Mouse (Mus musculus) thymus, postnatal 10 days (tissue): ENCODE measurements at regions not wholly inside any gene's neighbourhood (a gene's known extent, or its start where the extent isn't known, plus 50 kb on each side); places are given as distances from the start of the nearest gene placed in this dataset.

ENCODE experiments used
- DNase-seq, 2 experiments: peaks; one replicate each; pipeline ENCODE4 v3.0.0; 2021; ENCODE audit warnings: low spot score in 2 of 2

DNA sequence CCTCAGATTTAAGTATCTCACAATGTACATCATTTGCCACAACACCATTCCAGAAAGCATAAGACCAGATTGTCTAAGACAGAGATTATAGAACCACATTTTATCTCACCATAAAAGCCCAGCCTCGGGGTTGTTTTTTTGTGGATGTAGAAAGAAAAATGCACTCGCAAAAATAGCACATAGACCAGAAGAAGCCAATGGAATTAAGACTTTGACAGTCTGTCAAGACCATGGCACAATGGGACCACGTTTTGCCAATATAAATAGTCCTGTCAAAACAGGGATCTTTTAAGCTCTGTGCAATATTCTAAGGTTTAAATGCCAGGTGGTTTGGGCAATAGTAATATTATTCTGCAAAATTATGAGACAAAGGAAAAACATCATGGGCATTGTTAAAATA is 547.3 kb downstream of the Adgrl2 start:
- no peak for DNase-seq

DNA sequence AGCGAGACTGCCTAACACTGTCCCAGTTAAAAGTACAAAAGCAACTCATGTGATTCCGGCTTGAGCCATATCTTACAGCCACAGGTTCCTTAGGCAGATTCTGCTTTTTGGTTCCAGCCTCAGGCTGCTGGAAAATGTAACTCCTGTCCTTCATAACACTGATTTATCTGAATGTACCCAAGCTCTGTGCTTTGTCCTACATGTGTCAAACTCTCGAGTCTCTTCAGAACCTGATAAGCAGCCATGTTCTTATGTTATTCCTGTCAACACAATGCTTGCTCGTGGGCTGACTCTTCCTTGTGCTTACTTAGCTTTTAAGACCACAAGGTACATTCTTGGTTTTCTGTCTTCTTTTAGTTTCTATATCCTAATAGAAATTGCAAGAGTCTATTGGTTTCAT is 556.3 kb downstream of the Adgrl2 start:
- DNase-seq, result no peak

DNA sequence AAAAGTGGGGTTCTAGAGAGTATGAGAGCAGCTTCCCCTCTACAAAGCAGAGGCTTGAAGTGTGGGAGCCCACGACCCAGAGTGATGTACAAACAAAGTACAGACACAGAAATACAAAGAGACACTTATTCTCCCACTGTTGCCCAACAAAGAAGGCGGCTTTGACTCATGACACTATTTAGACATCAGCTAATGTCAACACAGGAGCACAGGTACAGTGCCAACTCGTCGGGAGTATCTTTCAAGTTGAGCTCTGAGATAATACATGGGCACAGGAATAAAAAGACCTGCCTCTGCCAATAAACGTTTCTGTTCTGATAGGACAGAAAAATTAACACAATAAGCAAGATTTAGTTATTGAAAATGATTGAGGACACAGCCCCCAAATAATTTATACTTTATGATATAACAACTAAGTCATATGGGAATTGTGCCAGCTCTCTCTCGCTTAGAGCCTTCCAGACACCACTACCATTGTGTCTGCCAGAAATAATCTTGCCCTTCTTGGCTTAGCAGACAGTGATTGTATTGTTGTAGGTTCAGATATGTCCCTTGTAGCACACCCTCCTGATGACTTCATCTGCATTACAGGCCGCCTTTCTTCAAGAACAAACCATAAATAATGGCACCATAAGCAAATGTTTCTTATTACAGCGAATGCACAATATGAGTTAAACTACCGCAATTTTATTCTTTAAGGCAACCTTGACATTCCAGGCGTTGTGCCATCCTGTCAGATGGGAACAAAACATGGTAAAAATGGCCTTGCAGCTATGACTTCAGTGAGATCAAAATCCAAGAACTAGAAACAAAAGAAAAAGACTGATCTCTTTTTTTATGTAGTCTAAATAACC is 561.1 kb downstream of the Adgrl2 start:
- no peak for DNase-seq

DNA sequence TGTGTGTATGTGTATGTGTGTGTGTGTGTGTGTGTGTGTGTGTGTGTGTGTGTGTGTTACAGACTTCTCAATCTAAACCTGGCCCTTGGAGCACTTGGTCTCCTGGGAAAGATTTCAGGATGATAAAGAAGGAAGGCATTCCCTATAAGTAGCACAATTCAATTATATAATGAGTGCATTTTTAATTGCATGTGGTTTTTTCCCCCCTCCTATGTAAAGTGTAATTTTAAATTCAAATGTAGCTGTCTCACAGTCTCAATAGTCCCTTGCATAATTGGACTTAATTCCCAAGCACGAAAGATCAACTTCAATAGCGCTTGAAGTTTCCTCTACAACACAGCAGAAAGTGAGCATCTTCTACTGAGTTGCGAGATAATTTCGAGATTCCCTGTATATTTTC is 566.3 kb downstream of the Adgrl2 start:
- DNase-seq, result no peak

DNA sequence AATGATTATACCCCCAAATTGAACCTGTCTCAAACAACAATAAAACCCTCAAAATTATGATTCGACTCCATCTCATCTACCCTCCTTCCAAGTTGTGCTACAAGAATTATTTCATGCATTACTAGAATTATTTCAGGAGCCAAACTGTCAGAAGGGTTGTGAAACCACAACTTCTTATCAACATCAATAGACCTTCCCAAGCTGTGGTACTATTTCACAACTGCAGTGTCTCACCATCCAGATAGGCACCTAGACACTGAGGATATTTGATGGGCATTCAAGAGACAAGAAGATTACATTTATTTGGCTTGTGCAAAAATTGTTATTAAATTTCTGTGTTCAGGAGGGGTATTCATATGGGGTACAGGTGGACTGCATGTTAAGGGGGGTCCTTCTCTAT is 567.0 kb downstream of the Adgrl2 start:
- DNase-seq, result no peak

DNA sequence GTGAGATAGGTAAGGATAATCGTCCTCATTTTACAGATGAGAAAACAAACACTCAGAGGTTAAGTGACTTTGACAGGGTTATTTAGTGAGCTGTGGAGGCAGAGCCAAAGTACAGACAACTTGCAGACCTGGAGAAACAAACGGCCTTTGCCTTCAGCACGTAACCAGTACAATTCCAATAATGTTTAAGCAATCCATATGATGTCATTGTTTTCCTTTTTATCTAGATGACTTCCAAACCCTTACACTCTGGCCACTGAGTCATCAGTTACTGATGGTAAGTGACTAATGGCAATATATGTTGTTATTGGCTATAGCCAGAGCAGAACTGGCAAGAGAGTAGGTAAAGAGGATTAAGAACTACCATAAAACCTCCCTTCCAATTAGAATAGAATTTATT is 567.6 kb downstream of the Adgrl2 start:
- DNase-seq, result no peak

DNA sequence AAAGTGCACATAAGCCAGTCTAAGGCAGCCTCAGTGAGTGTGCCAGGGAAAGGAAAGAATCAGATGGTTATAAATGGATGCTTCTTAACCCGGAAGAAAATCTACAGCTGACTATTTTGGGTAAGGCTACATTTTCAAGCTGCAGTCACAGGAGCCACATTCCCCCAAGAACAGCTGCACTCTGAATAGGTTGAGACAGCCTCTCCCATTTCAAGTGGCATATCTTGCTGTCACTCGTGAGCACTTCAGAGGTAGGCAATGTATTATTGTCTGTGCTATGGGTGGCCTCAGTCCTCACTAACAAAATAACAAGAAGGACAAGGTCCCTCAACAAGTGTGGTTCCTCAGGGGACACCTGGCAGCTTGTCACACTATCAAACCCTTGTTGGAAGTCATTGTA is 568.1 kb downstream of the Adgrl2 start:
- no peak for DNase-seq

DNA sequence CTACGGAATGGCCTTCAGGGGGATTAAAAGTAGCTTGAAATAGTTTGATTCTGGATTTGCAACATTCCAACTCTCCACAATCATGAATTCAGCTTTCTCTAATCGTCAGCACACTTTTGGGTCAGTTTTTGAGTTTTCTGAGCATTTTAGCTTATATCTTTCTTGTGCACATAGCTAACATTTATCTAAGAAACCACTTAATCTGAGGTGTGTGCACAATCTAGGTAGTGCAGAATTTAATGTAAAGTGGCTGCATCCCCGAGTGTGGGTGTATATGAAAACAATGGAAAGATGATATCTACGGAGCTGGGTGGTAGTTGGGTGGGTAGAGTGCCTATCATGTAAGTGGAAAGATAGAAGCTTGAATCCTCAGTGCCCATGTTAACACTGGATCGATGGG is 570.1 kb downstream of the Adgrl2 start:
- DNase-seq, result no peak

DNA sequence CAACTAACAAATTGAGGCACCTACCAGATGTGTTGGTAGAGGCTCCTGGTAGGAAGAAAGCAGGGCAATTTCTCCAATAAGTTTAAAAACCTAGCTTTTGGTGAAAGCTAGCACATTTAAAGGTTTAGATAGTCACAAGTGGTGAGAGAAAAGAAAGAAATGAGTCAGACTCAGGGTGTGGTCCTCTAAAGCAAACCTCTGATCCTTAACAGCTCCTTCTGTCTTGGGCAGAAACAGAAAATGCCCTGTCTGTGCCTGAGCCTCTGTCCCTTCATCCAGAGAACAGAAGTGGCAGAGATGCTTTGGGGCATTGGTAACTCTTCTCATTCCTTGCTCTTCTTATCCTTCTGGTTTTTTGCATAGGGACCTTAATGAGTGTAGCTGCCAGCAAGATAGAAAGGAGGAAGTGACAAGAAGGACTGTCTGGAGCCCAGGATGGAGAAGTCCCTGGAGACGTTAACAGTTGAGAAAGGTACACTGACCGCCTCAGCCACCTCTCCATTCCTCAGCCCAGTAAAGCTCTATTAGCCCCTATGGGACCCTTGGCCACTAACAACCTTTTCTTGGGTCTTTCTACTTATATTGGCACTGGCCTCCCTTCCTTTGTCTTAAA is 570.8 kb downstream of the Adgrl2 start:
- no peak for DNase-seq

DNA sequence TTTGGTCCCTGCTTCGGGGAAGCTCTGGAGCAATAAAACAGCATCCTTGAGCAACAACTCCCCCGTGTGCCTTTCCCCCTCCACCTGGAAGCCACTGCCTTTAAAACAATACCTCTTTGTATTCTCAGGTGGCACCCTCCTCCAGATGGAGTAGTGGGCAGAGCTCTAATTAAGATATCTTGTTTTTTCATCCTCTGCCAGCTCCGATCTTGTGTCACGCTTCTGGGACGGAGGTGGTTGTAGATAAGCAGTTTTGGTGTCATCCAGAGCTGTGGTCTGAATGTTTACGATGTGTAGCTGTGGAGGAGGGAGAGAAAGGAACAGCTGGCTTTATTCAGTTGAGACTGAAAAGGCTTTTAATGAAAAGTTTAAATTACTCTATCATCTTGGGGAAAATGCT is 572.3 kb downstream of the Adgrl2 start:
- DNase-seq, result no peak

DNA sequence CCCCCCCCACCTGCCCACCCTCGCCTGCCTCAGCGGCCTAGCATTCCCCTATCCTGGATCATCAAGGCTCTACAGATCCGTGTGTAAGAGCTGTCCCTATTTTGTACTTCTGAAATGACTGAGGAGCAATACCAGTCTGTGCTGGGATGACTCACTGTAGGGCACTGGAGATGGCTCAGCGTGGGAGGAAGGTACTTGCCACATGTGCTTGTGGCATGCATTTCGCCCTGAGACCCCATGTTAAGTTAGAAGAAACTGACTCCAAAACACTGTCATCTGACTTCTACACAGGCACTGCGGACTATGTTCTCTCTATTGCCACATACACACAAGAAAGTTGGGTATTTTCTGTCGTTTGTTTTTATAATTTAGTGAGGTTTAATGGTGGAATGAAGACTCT is 574.9 kb downstream of the Adgrl2 start:
- DNase-seq, result no peak

DNA sequence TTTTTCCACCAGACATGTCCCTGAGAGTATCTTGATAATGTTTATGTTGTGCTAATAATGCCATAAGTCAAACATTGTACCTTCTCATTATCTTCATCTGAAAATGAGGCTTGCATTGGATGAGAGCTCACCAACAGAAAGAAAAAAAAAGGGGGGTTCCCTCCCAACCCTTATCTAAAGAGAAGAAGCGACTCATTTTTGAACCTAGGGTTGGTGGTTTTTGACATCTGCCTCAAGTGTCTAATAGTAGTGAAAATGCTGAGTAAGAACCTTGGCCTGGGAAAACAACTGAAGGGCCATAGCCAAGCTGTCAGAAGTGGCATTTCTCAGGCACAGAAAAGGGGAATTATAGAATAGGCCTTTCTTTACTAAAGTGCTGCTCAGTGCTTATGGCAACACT is 577.3 kb downstream of the Adgrl2 start:
- no peak for DNase-seq

DNA sequence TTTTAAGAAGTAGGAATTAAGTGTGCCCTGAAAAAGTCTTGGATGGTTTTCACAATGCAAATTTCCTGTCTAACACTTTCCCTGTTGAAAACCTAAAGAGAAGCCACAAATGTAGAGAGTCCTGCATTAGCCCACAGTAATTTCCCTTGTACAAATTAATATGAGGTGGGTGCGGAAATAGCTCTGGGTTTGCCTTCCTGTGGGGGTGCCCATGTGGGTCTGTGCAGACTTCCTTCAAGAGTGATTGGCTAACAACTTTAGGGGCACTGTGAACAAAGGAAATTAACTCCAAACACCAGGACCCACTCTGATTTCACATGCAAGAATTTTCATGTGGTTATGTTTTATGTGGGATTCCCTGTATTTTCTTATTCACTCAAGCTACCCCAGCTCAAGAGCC is 578.2 kb downstream of the Adgrl2 start:
- DNase-seq, result no peak

DNA sequence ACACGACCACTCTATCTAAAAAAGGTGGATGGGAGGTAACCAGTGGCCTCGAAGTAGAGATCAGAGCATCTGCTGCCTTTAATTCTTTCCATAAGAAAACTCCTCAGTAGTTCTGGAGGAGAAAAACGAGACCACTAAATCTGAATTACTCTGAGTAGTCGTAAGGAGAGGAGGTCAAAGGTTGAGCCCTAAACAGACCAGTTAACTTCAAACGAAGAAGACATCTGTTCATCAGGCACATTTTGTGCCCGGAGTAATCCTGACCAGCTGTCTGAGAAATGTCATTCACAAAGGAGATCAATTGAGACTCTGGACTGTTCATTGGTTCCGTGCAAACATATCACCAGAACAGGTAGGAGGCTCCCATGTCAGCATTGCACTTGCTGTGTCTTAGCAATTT is 592.0 kb downstream of the Adgrl2 start:
- DNase-seq, result no peak

DNA sequence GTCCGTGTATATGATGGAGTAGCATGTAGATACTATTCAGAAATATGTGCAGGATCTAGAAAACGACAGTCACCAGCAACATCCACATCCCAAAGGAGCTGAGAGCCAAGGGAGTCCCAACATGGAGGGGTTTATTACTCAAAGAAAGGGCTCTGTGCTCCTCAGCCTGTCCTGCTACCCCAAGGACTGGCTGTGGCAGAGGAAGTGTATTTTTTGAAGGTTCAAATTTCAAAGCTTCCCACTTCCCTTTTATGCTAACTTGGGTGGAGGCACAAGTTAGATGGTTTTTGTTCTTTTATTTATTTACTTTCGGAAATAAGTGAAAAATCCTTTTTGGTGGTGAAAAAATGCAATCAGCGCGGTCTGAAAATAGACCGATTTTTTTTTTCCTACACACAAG is 602.8 kb downstream of the Adgrl2 start:
- no peak for DNase-seq

DNA sequence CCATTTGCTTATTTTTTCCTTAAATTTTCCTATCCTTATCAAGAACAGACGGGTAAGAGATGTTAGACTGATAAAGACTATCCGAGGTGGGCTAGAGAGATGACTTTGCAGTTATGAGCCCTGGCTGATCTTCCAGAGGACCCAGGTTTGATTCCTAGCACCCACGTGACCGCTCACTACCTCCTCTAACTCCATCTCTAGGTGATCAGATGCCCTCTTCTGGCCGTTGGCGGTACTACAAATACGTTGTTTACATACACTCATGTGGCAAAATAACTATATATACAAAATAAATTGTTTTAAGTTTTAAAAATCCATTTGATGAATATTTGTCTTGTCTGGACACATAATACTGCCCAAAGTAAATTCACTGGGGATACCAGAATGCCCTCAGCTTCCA is 604.6 kb downstream of the Adgrl2 start:
- no peak for DNase-seq

DNA sequence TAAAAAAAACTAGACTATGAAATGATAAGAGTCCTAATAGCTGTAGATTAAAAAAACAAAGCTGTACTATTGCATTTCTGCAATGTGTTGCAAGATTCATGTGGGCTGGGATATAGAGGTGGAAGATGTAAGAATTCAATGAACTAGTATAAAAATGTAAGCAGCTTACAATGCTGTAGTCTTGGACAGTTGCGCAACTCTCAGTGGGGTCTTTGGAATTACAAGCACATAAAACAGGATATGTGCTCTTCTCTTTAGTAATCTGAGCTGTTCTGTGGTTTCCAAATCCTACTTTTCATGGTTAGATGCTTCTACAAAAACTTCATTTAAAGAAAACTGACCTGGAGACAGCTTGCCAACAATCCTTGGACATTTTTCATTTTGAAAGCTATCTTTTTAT is 609.3 kb downstream of the Adgrl2 start:
- DNase-seq, result no peak

DNA sequence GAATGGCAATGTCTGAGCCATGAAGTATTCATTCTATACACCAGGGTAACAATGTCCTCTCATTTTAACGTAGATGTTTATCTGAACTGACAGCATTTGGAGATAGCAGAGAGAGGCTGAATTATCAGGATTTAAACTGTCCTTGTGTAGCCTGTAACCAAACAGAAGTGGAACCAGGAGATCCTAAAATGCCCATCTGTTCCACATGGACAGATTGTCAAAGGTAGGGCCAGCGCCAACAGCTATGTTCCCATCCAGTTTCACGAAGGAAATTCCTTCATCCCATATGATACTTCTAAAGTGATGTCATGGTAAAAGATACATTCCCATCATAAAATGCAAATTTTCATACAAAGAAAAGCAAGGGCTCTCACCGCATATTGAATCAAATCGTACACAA is 627.0 kb downstream of the Adgrl2 start:
- DNase-seq, result no peak

DNA sequence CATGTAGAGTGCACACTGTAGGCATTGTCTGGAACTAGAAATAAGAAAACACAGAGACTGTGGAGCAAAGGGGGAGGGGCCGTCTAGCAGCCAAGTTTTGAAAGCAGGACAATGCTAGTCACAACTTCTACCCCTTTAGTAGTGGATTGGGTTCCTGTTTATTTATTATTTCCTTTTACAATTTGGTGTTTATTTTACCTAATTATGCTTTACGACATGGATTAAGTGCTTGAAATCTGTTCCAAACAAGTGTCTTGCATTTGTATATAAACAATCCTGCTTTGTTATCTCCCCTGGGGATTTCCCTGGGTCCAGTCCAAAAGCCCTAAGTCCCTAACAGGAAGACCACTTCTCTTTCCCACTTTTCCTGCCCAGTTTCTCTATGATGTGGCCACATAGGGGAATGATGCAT is 627.9 kb downstream of the Adgrl2 start:
- no peak for DNase-seq

DNA sequence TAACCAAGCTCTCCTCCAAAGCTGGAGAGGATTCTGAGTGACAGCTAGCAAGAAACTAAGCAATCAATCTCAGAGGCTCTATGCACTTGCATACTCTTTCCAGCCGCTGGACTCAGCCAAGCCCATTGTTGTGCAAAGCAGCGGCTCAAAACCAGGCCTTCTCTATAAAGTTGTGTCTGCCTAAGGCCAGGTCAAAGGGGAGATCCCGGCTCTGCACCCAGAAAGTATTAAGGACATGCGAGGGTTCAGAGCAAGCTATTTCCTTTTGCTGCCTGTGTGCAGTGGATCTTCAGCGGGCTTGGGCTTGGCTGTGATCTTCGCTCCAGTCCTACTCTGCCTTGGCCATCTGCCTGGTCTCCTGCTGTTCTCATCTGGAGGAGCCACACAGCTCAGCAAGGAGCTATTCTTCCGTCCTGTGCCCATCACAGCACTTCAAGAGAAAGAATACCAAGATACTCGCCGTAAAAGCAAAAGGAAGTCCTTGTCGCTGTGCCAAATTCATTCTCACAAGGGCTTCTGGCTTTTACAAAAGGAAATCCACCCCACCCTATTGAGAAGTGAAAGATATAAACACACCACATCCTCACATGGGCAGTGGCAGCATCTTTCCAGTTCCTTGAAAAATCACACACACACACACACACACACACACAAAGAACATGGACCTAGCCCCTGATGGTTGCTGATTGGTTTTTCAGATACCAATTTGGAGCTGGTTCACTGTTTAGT is 646.6 kb downstream of the Adgrl2 start:
- DNase-seq, result no peak

DNA sequence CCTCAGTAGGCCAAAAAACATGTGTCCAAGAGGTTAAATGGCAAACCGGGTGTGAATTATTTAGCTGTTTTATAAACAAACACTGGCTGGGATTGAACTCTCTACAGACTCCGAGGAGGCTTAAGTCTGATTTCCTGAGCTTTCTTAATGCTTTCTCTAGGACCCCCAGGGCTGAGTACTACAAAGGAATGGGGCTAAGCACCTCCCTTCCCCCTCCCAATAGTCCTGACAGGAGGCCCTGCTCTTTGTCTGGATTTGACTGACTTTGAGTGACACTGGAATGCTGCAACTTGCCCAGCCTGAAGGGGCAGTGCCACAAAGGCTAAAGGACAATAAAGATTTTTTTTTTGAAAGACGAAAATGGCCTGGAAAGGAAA is 647.1 kb downstream of the Adgrl2 start:
- no peak for DNase-seq

DNA sequence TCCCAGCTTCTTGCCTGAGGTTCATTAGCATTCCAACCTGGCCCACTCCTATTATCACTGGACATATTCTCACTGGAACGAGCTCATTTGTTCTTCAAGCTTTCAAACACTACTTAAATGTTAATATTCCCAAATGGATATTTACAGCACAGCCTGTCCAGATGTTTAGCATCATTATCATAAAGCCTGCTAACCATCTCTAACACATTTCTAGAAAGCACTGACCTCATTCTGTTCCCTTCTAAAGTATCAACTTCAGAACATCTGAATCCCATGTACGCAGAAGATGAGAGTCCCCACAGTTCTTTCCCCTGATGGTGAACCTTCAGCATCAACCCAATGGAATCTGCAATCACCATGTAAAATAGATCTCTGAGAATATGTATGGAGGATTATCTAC is 651.1 kb downstream of the Adgrl2 start:
- no peak for DNase-seq

DNA sequence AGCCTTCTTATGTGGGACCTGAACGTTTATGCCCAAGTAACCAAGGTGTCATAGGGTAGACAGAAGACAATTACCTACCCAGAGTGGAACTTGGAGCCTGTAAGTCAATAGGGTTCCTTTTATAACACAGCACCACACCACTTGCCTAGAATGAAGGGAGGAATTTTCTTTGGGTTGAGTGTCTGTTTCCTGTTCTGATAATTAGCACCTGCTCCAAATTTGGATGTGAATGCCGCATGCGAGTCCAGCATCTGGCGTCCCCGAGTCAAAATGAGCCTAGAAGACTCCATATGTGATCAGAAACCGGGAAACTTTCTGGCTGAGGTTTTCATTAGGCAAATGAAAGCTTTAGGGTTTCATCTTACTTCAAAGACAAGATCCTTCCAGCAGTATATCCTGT is 653.7 kb downstream of the Adgrl2 start:
- DNase-seq, result no peak
